Mouse (Mus musculus): Measurements from ENCODE around the gene Lmna. TPM values are rescaled to one million over a fixed set of nuclear protein-coding genes. Genes with fewer than 3 reads are reported as not detected.

Gene Lmna
- polyA plus RNA-seq, 1 experiment from 2014 or later = 17.9 TPM

GRCm38 (mm10) chr3:88514231-88515094 is 4.7 kb upstream of the Lmna start:
- H3K4me1 ChIP-seq (ENCODE audit: control insufficient read depth, insufficient read depth, low read length) = peaks cover 19% of the 10 kb centered on the region
- H3K36me3 ChIP-seq (ENCODE audit: control insufficient read depth, insufficient read depth, low read length) = no peaks in the 10 kb centered on the region
- WGBS = 82% methylated on average over 10 of the region's 10 CpGs
- DNase-seq (ENCODE audit: low spot score, missing footprints) (no peak), ATAC-seq (ENCODE audit: low FRiP score) (no peak)
- no peaks in the 10 kb centered on the region for H3K27me3 ChIP-seq (ENCODE audit: control insufficient read depth, insufficient read depth, low read length)
- no peak overlapping the region for H3K9ac ChIP-seq (ENCODE audit: low read length)
- H3K9me3 ChIP-seq (ENCODE audit: control insufficient read depth, low read length) = no peaks in the 10 kb centered on the region
- H3K27ac ChIP-seq (ENCODE audit: low read depth, low read length) = no peak overlapping the region
- H3K4me3 ChIP-seq (ENCODE audit: low read depth, low read length) = no peak overlapping the region
- no peak overlapping the region for H3K4me2 ChIP-seq

- Histone ChIP-seq H3K4me2 (no peak overlapping the region), H3K27me3 (ENCODE audit: control insufficient read depth, insufficient read depth, low read length) (no peaks in the 10 kb centered on the region), H3K4me3 (ENCODE audit: low read depth, low read length) (no peak overlapping the region), H3K27ac (ENCODE audit: low read depth, low read length) (no peak overlapping the region), H3K36me3 (ENCODE audit: control insufficient read depth, insufficient read depth, low read length) (no peaks in the 10 kb centered on the region), H3K9me3 (ENCODE audit: control insufficient read depth, low read length) (no peaks in the 10 kb centered on the region), H3K9ac (ENCODE audit: low read length) (no peak overlapping the region), H3K4me1 (ENCODE audit: control insufficient read depth, insufficient read depth, low read length) (peaks cover 21% of the 10 kb centered on the region)
- WGBS = 80% methylated on average over 7 of the region's 7 CpGs
- no peak for DNase-seq (ENCODE audit: low spot score, missing footprints)
- no peak for ATAC-seq (ENCODE audit: low FRiP score)
Measured at GRCm38 (mm10) chr3:88513546-88514115, 3.9 kb upstream of the Lmna start.

- H3K27ac ChIP-seq (ENCODE audit: low read depth, low read length) = no peak overlapping the region
- no peaks in the 10 kb centered on the region for H3K27me3 ChIP-seq (ENCODE audit: control insufficient read depth, insufficient read depth, low read length)
- H3K4me1 ChIP-seq (ENCODE audit: control insufficient read depth, insufficient read depth, low read length) = peaks cover 21% of the 10 kb centered on the region
- ATAC-seq (ENCODE audit: low FRiP score) = no peak
- H3K36me3 ChIP-seq (ENCODE audit: control insufficient read depth, insufficient read depth, low read length) = no peaks in the 10 kb centered on the region
- no peak overlapping the region for H3K4me2 ChIP-seq
- WGBS = 54% methylated on average over 12 of the region's 15 CpGs
- DNase-seq (ENCODE audit: low spot score, missing footprints) = no peak
- no peaks in the 10 kb centered on the region for H3K9me3 ChIP-seq (ENCODE audit: control insufficient read depth, low read length)
- H3K9ac ChIP-seq (ENCODE audit: low read length) = no peak overlapping the region
- no peak overlapping the region for H3K4me3 ChIP-seq (ENCODE audit: low read depth, low read length)
Measured at GRCm38 (mm10) chr3:88512896-88513545, 3.3 kb upstream of the Lmna start.

GRCm38 (mm10) chr3:88512141-88512895 is 2.6 kb upstream of the Lmna start:
- 40% methylated on average over 6 of the region's 6 CpGs for WGBS
- H3K4me3 ChIP-seq (ENCODE audit: low read depth, low read length) = no peak overlapping the region

GRCm38 (mm10) chr3:88511559-88511958 is 1.8 kb upstream of the Lmna start:
- Histone ChIP-seq H3K36me3 (ENCODE audit: control insufficient read depth, insufficient read depth, low read length) (no peaks in the 10 kb centered on the region), H3K27me3 (ENCODE audit: control insufficient read depth, insufficient read depth, low read length) (no peaks in the 10 kb centered on the region), H3K4me2 (no peak overlapping the region), H3K4me1 (ENCODE audit: control insufficient read depth, insufficient read depth, low read length) (peaks cover 21% of the 10 kb centered on the region), H3K9ac (ENCODE audit: low read length) (no peak overlapping the region), H3K9me3 (ENCODE audit: control insufficient read depth, low read length) (no peaks in the 10 kb centered on the region), H3K27ac (ENCODE audit: low read depth, low read length) (no peak overlapping the region), H3K4me3 (ENCODE audit: low read depth, low read length) (no peak overlapping the region)
- no peak for ATAC-seq (ENCODE audit: low FRiP score)
- WGBS = 66% methylated on average over 4 of the region's 4 CpGs
- DNase-seq (ENCODE audit: low spot score, missing footprints) = peak; percentile 73

More at GRCm38 (mm10) chr3:88512141-88512895, 2.6 kb upstream of the Lmna start:
- Histone ChIP-seq H3K4me2 (no peak overlapping the region), H3K27ac (ENCODE audit: low read depth, low read length) (no peak overlapping the region), H3K9me3 (ENCODE audit: control insufficient read depth, low read length) (no peaks in the 10 kb centered on the region), H3K27me3 (ENCODE audit: control insufficient read depth, insufficient read depth, low read length) (no peaks in the 10 kb centered on the region), H3K4me1 (ENCODE audit: control insufficient read depth, insufficient read depth, low read length) (peaks cover 21% of the 10 kb centered on the region), H3K36me3 (ENCODE audit: control insufficient read depth, insufficient read depth, low read length) (no peaks in the 10 kb centered on the region), H3K9ac (ENCODE audit: low read length) (peak overlapping the region; percentile 33)
- peak; percentile 82 for DNase-seq (ENCODE audit: low spot score, missing footprints)
- no peak for ATAC-seq (ENCODE audit: low FRiP score)

- H3K9ac ChIP-seq (ENCODE audit: low read length) = peak overlapping the region; percentile 55
- WGBS = 59% methylated on average over 13 of the region's 13 CpGs
- H3K4me3 ChIP-seq (ENCODE audit: low read depth, low read length) = peak overlapping the region; percentile 25; the same call in 1 of the 2 replicates
- ATAC-seq (ENCODE audit: low FRiP score) (no peak), DNase-seq (ENCODE audit: low spot score, missing footprints) (peak; percentile 83)
- peak overlapping the region; percentile 76; the same call in 1 of the 2 replicates for H3K27ac ChIP-seq (ENCODE audit: low read depth, low read length)
- no peaks in the 10 kb centered on the region for H3K36me3 ChIP-seq (ENCODE audit: control insufficient read depth, insufficient read depth, low read length)
- H3K27me3 ChIP-seq (ENCODE audit: control insufficient read depth, insufficient read depth, low read length) = no peaks in the 10 kb centered on the region
- peaks cover 21% of the 10 kb centered on the region for H3K4me1 ChIP-seq (ENCODE audit: control insufficient read depth, insufficient read depth, low read length)
- peak overlapping the region; percentile 48 for H3K4me2 ChIP-seq
- no peaks in the 10 kb centered on the region for H3K9me3 ChIP-seq (ENCODE audit: control insufficient read depth, low read length)
Measured at GRCm38 (mm10) chr3:88510421-88511289, 899 bp upstream of the Lmna start.

- ATAC-seq (ENCODE audit: low FRiP score) (peak; percentile 31; the same call in 1 of the 2 replicates), DNase-seq (ENCODE audit: low spot score, missing footprints) (no peak)
- 82% methylated on average over 3 of the region's 3 CpGs for WGBS
- Histone ChIP-seq H3K4me1 (ENCODE audit: control insufficient read depth, insufficient read depth, low read length) (peaks cover 21% of the 10 kb centered on the region), H3K36me3 (ENCODE audit: control insufficient read depth, insufficient read depth, low read length) (no peaks in the 10 kb centered on the region), H3K27me3 (ENCODE audit: control insufficient read depth, insufficient read depth, low read length) (no peaks in the 10 kb centered on the region), H3K9me3 (ENCODE audit: control insufficient read depth, low read length) (no peaks in the 10 kb centered on the region), H3K4me3 (ENCODE audit: low read depth, low read length) (0 out of 2 replicates have a peak overlapping the region, but pooled peaks have one; percentile 25), H3K4me2 (peak overlapping the region; percentile 48), H3K9ac (ENCODE audit: low read length) (no peak overlapping the region; the same call in 1 of the 2 replicates), H3K27ac (ENCODE audit: low read depth, low read length) (peak overlapping the region; percentile 76)
Measured at GRCm38 (mm10) chr3:88509250-88509649, 506 bp downstream of the Lmna start.

GRCm38 (mm10) chr3:88505765-88506164 is 4.0 kb downstream of the Lmna start:
- H3K27me3 ChIP-seq (ENCODE audit: control insufficient read depth, insufficient read depth, low read length) = peaks cover 22% of the 10 kb centered on the region
- H3K9me3 ChIP-seq (ENCODE audit: control insufficient read depth, low read length) = no peaks in the 10 kb centered on the region
- no peak overlapping the region for H3K27ac ChIP-seq (ENCODE audit: low read depth, low read length)
- H3K4me1 ChIP-seq (ENCODE audit: control insufficient read depth, insufficient read depth, low read length) = peaks cover 19% of the 10 kb centered on the region
- WGBS = 47% methylated on average over 7 of the region's 7 CpGs
- H3K4me3 ChIP-seq (ENCODE audit: low read depth, low read length) = no peak overlapping the region
- no peak overlapping the region for H3K9ac ChIP-seq (ENCODE audit: low read length)
- no peaks in the 10 kb centered on the region for H3K36me3 ChIP-seq (ENCODE audit: control insufficient read depth, insufficient read depth, low read length)
- DNase-seq (ENCODE audit: low spot score, missing footprints) (no peak), ATAC-seq (ENCODE audit: low FRiP score) (no peak)
- H3K4me2 ChIP-seq = no peak overlapping the region
